Mouse (Mus musculus): ENCODE results near the gene Clstn2.

DNA sequence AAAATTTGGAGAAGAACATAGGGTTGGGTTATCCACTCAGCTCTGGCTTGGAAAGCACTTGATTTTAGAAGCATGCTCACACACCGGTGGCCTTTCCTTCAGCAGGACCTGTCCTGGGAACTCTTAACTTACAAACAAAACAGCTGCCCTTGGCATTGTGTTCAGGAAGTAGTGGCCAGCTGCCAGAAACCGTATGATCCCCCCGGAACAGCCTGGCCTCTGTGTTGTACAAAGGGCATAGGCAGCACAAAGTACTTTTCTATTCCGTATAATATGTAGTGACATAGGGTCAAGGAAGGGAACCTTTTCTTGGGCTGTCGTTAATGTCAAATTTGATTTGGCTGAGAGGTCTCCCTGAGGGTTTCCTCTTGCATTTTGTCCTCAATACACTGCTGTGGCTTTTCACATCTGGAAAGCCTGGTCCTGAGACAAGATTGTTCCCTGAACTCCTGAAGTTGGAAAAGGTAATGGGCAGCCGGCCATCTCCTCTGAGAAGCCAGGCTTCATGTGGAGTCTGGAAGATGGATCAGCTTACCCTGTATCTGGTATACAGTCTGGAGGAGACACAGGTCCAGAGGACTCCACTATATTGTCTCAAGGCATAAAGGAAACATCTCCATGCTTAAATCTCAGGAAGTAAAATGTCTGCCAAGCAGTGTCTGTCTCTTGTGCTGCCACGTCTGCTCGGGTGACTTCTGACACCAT lies 494.8 kb downstream of the Clstn2 start:
- no peak for TF ChIP-seq EP300 (IDR thresholded peaks at IDR 0.05; ENCODE audit: low read depth)
- TF ChIP-seq CTCF (IDR thresholded peaks at IDR 0.05; ENCODE audit: low read depth) = no peak

Measured in heart, postnatal 0 days (tissue).